Mouse (Mus musculus) neutrophil, adult 5-6 weeks (primary cell): Measurements from ENCODE around the gene Fam117b. TPM values are rescaled to one million over a fixed set of nuclear protein-coding genes. Genes with fewer than 3 reads are reported as not detected.
A peak's percentile ranks its signal among the peaks of the same experiment; 100 is the strongest.

Source experiments
- ATAC-seq: fragments of 151-379, 151-347 bp; 2 replicates; pipeline ENCODE4 v1.8.0; 2017; ENCODE audit warnings: mild to moderate bottlenecking, moderate TSS enrichment; ENCODE audit not compliant: insufficient number of reproducible peaks, poor library complexity, low FRiP score, severe bottlenecking; ENCODE audit errors: extremely low read depth
- total RNA-seq: library from RNA; stranded (forward); fragments of 200-1000 nt; gene quantifications from 2 replicates; pipeline ENCODE4 v1.2.3, GENCODE M21; 2017

Fam117b gene
- total RNA-seq, 1 experiment from 2014 or later: 45.4 TPM

DNA sequence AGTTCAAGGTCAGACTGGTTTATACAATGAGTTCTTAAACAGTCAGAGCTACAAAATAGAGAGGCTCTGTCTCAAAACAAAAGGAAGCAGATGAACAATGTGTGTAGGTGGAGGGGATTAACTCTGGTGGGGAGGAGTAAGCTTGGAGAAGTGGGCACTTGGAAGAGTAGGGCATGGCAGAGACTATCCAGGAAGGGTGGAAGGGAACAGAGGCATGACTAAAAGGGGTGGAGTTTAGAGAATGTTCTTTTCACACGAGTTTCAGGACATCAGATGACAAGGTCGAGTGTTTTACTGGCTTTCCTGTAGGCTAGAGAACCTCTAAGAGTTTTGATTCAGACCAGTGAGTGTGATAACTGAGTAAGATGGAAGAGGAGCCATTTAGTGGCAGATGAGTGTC is 5.1 kb upstream of the Fam117b start:
- no peak for ATAC-seq

DNA sequence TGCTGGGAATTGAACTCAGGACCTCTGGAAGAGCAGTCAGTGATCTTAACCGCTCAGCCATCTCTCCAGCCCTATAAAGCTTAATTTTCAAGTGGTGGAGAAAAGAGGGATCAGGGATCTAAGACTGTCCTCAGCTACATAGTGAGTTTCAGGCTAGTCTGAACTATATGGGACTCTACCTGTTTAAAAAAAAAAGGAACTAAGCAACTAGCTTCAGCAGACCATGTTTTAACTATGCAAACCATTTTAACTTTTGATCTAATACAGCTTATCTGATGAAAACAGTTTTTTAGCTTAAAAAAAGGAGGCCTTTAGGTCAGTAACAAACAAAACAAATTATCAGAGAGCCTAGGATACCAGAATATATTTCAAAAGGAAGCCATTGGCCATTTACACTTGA is 1.9 kb upstream of the Fam117b start:
- ATAC-seq: no peak

DNA sequence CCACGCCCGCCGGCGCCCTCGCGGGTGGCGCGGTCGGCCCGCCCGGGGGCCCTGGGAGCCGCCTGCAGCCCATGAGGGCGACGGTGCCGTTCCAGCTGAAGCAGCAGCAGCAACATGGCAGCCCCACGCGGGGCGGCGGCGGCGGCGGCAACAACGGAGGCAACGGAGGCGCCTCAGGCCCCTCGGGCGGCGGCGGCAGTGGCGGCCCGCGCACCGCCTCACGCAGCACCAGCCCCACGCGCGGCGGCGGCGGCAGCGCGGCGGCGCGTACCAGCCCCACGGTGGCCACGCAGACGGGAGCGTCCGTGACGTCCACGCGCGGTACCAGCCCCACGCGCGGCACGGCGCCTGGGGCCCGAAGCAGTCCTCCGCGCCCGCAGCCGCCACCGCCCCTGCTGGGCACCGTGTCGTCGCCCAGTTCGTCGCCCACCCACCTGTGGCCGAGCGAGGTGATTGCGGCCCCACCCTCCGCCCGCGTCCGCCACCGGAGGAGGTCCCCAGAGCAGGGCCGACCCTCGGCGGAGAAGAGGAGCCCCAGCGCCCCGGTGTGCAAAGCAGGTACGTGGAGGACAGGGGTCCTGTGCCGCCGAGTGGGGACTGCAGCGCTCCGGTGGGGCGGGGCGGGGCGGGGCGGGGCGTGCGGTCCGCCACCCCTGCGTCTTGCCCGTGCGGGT is 526 bp downstream of the Fam117b start:
- no peak for ATAC-seq

DNA sequence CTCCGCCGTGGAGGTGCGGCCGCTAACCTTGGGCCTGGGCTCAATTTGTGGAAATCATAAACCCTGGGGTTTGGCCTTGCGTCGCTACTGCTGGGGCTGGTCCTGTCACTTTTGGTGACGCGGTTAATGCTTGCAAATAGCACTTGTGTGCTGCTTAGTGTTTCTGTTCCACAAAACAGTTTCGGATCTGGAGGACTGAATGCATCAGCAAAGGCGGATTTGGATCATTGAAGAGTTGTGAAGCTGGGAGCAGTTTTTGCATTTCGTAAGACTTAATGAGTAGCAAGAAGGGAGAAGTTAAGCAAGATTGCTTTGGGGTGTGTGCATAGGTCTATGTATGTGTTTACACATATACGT is 1.0 kb downstream of the Fam117b start:
- ATAC-seq: peak; percentile 54

DNA sequence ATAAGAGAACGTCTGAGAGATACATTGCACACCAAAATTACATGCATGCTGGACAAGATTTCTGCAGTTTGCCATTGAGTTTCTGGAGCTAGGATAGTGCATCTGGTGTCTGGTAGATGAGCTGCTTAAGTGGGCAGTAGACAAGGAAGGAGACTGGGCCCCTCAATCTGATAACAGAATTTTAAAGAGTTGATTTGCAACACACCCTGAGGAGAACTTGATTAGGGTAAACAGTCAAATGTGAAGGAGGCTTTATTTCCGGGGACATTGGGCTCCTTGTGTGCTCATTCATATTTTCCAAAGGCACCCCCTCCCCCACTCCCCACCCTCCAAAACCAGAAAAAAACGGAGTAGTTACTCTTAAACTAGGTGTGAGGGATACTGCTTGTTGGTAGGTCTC is 2.0 kb downstream of the Fam117b start:
- ATAC-seq: no peak

DNA sequence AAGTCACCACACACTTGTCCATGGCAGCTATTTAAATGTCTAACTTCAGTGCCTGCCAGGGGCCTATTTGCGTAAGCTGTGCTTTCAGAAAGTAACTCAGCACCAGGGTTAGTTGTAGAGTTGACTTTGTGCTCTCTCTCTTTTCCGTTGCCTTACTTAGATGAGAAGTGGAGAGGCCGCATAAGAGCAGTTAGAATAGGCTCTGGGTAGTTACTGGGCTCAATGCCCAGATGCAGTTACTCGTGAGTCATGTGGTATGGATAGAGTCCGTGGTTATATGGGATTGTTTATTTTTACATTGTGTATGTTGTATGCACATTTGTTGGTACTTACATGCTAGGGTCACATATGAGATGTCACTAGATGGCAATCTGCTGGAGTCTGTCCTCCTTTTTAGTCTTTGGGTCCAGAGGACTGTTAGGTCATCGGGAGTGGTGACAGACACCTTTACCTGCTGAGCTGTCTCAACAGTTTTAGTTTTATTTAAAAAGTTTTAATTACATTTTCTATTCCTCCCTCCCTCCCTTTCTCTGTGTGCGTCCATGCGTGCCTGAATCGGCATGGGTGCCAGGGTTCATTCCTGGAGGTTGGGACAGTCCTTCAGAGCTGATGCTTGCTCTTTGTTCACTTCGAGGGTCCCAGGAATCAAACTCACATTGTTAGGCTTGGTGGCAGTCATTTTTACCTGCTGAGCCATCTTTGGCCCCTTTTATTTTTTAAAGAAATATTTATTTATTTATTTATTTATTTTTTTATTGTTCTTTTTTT is 3.2 kb downstream of the Fam117b start:
- no peak for ATAC-seq

DNA sequence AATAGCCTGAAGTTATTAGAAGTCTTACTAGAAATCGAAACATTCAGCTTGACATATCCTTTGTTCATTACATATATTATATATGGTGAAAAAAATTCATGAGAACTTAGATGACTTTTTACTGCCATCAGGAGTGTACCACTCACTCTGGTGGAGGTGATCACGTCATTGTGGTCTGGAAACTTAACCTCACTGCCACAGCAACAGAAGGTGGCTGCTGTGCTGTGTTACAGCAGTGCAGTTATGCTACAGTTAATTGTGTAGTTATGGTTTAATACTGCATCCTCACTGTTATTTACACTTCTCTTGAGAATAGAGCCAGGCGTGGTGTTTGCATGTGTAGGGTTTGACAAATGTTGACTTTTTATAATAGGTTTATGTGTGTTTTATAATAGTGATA is 4.6 kb downstream of the Fam117b start:
- ATAC-seq: no peak

DNA sequence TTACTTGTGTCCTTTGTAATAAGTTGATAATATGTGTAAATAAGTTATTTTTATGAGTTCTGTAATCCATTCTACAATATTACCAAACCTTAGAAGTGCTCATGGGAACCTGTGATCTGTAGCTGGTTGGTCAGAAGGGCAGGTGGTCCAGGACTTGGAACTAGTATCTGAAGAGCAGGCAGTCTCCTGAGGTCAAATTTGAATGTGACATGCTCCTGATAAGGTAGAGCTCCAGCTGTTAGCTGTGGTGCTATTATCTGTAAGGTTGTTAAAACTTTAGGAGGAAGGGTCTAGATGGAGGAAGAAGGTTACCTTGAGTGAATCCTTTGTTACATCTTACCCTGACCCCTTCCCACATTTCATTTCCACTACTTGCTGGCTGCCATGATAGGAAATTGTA is 5.3 kb downstream of the Fam117b start:
- ATAC-seq: no peak

DNA sequence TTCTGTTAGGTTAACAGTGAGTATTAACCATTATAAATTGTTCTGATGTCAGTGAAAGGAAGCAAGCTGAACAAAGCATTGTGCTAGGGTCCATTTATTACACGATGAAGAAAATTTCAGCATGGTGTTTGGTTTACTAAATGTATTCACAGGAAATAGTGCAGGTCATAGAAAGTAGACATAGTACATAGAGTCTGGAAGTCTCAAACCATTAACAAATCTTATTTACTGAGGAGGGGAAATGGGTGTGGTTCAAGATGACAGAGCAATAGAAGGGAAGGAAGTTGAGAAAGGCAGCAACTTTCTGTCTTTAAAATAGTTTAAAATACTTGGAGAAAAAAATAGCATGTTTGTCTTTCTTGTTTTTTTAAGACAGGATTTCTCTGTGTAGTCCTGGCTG is 10.4 kb downstream of the Fam117b start:
- peak; percentile 40; the same call in 1 of the 2 replicates for ATAC-seq

DNA sequence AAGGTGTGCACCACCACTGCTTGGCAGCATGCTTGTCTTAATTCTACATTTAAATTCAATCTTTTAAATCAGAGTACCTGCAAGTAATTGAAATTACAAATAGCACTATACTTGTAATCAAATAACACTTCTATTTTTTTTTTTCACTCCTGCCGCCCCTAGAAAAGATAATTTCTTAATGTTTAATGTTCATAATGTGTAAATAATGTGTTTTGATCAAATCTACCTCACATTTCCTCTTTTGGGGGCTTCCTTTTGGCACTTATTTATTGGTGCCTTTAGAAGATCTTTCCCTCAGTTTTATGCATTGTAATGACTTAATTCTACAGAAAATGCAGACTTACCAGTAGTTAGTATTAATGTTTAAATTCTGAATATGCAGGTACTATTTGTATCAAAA is 10.9 kb downstream of the Fam117b start:
- ATAC-seq: no peak

DNA sequence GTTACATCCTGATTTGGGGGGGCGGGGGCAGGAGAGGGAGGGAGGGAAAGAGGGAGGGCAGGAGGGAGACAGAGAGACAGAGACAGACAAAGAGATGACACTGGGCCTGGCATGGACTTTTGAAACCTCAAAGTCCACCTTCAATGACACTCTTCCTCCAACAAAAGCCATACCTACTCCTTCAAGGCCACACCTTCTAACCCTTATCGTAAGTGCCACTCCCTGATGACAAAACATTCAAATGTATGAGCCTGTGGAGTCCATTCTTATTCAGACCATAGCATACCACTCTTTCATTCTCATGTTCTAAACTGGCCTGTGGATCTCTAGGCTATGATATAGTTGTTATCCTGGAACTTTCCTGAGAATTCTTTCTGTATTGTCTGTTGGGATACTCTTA is 11.6 kb downstream of the Fam117b start:
- no peak for ATAC-seq

DNA sequence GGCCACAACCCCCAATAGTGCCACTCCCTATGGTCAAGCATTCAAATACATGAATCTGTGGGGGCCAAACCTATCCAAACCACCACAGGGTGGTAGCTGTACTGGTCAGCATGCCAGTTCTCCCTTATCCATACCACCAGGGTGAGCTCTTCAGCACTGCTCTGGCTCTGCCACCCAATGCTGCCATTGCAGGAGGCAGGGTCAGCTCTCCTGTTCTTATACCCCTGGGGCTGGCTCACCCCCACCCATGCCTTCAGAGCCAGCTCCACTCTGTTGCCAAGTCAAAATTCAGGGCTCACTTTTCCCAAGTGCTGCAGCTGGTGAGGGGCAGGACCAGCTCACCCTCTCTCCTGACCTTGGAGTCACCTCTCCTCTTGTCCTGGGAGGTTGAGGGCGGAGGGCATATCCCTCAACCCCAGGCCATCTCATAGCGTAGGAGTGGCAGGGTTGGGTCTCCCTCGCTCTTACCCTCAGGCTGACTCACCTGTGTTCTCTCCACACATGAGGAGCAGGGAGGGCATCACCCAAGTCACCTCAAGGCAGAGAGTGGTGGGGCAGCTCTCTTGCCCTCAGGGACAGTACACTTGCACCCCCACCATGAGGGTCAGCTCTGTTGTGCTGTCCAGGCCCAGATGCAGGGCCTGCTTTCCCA is 13.3 kb downstream of the Fam117b start:
- no peak for ATAC-seq

DNA sequence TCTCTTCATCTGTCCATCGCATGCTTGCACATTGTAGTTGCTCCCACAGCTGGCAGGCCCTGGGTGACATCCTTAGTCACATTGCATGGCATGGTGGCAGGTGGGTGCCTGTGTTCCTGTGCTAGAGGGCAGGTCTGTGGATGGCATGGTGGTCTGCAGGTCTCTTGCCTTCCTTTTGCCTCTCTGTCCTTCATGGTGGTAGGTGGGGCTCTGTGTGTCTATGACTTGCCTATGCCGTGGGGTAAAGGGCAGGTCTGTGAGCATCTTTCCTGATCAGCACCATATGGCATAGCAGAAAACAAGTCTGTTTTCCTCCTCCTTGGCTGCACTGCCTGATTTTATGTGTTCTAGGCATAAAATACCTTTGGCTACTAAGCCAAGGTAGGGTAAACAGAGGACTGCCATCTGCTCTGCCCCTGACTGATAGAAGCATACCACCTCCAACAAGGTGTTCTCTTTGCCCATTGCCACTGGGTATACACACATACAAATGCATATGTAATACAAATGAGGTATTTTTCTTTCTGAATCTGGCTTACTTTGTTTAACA is 14.4 kb downstream of the Fam117b start:
- ATAC-seq: no peak

DNA sequence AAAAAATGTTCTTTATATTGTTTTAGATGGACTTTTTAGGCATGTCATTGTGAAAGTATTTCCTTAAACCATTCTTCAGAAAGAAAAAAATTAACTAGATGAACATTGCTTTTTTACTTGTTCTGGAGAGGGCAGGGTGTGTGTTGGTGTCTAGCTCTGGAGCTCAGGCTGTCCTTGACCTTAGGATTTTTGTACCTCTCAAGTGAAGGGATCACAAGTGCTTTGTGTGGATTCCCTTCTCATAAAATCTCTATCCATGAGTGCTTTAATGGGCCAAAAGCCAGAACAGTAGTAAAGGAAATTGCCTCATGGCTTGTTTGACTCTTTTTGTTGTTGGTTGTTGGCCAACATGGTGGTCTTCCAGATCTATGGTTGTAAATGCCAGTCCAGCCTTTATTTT is 18.1 kb downstream of the Fam117b start:
- ATAC-seq: no peak

DNA sequence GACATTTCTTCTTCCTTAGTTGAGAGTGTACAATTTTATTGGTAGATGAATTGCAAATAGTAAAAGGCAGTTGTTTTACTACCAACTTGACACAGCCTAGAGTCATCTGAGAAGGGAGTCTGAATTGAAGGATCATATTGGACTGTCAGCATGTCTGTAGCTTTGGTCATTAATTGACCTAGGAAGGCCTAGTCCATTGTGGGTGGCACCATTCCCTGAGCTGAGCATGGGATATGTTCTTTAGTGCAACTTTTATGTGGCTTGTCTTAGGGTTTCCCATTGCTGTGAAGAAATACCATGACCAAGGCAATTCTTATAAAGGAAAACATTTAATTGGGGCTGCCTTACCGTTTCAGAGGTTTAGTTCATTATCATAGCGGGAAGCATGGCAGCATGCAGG is 20.2 kb downstream of the Fam117b start:
- no peak for ATAC-seq

DNA sequence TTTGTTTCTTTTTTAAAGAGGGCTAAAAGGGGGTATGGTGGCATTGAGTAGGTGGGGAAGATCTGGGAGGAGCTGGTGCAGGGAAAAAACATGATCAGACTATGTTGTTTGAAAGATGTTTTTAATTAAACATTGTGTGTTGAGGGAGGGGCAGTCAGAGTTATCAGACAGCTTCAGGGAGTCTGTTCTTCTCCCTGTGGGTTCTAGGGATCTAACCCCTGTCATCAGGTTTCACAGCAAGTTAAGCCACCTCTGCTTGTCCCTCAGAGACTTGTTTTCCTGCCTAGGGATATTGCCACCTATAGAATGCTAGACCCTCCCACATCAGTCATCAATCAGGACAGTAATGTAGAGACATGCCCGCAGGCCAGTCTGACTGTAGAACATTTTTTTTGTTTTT is 28.3 kb downstream of the Fam117b start:
- ATAC-seq: no peak

DNA sequence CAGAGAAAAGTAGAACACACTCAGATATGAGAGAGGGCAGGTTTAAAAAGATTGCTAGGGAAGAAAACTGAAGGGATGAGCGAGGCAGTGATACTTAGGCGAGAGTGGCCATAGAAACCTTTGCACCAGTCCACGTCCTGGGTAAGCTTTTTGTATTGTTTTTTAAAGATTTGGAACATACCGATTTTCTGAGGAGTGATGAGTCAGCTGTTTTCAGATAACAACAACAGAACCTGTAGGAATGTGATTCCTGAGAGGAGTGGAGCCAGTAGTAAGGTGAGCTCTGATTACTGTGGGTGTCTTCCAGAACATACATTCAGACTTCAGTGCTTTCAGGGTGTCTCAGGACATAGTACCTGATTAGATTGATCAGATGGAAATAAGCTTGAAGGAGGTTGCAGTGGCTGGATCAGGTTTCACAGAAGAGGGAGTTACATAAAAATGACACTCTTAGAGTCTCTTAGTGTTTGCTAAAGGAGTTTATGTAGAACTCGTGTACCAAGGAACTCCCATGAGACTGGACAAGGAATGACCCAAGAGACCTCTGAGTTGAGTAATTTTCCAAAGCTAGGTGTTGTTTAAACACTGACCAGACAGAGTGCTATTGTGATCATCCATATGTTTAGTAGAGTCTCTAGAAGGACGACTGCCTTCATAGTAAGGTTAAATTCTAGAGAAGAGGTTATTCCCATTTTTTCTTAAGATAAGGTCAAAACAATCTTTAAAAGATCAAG is 29.4 kb downstream of the Fam117b start:
- no peak for ATAC-seq

DNA sequence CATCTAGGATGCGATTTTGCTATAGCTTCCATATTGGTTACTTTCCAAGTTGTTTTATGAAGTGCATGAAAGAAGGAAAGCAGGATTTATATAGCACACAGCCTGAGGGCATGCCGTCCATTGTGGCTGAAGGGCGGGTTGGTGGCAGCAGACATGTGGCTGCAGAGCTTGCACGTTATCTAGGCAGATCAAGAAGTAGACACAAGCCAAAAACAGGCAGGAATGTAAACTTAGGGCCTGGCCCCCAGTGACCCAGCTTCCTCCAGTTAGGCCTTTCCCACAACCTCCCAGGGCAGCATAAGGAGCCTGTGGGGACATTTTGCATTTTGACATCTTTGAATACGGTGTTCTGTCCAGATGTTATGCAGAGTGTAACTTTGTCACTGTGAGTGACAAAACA is 31.0 kb downstream of the Fam117b start:
- ATAC-seq: no peak

DNA sequence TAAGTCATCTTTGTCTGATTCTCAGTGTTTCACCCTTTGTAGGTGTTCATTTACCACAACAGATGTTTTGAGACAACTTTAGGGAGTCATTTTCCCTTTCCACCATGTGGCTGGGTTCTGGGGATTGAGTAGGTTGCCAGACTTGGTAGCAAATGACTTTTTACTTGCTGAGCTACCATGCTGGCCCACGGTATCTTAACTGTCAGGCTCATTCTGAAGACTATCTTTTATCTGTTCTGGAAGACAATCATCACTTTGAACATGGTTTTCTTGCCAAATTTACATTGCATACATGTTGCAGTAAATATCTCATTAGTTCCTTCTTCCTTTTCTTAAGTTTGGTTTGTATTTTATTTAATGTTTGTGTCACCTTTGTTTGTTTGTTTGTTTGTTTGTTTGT is 33.2 kb downstream of the Fam117b start:
- no peak for ATAC-seq
